Mouse (Mus musculus) limb, embryonic 14.5 days (tissue): ENCODE data around the gene Psat1. TPM values are rescaled to one million over a fixed set of nuclear protein-coding genes. Genes with fewer than 3 reads are reported as not detected.

ENCODE experiments used
- ATAC-seq: fragments of 200-750 bp; cut with Nextera tagmentation; 2 replicates; pipeline ENCODE4 v1.8.0; 2017; ENCODE audit warnings: low read depth, moderate number of reproducible peaks, moderate TSS enrichment; ENCODE audit not compliant: low FRiP score
- DNase-seq: peaks from one replicate; pipeline ENCODE4 v3.0.0-alpha.2; 2015; ENCODE audit warnings: low spot score
- H3K27ac ChIP-seq: fragments of 300-500 bp; sonication (generic); replicated peaks from 2 replicates; pipeline ENCODE4 v1.5.1; 2014; ENCODE audit warnings: low read depth, mild to moderate bottlenecking, low read length, moderate library complexity, mixed read lengths
- H3K27me3 ChIP-seq: fragments of 300-500 bp; sonication (generic); 2 replicates; pipeline ENCODE4 v1.6.1; 2014; ENCODE audit warnings: low read length, mixed read lengths; ENCODE audit not compliant: control insufficient read depth, insufficient read depth
- H3K36me3 ChIP-seq: fragments of 300-500 bp; sonication (generic); 2 replicates; pipeline ENCODE4 v1.6.1; 2014; ENCODE audit warnings: mild to moderate bottlenecking, low read length, moderate library complexity, mixed read lengths; ENCODE audit not compliant: control insufficient read depth, insufficient read depth
- H3K4me1 ChIP-seq: fragments of 300-500 bp; sonication (generic); 2 replicates; pipeline ENCODE4 v1.6.1; 2014; ENCODE audit warnings: antibody characterized with exemption, low read length, mixed read lengths; ENCODE audit not compliant: control insufficient read depth, insufficient read depth
- H3K4me2 ChIP-seq: fragments of 300-500 bp; sonication (generic); replicated peaks from 2 replicates; pipeline ENCODE4 v1.6.1; 2014; ENCODE audit warnings: low read depth, mild to moderate bottlenecking, low read length, moderate library complexity; ENCODE audit not compliant: severe bottlenecking
- H3K4me3 ChIP-seq: fragments of 300-500 bp; sonication (generic); replicated peaks from 2 replicates; pipeline ENCODE4 v1.5.1; 2014; ENCODE audit warnings: low read length
- H3K9ac ChIP-seq: fragments of 300-500 bp; sonication (generic); 2 replicates; pipeline ENCODE4 v1.6.1; 2014; ENCODE audit warnings: mild to moderate bottlenecking, low read depth, low read length, moderate library complexity; ENCODE audit not compliant: severe bottlenecking
- H3K9me3 ChIP-seq: fragments of 300-500 bp; sonication (generic); 2 replicates; pipeline ENCODE4 v1.6.1; 2016; ENCODE audit warnings: low read length; ENCODE audit not compliant: control insufficient read depth
- POLR2A ChIP-seq: fragments of 200-500 bp; IDR thresholded peaks from 2 replicates; pipeline ENCODE4 v1.8.0; 2012; ENCODE audit warnings: inconsistent platforms, mild to moderate bottlenecking, moderate library complexity, borderline replicate concordance; ENCODE audit not compliant: insufficient read depth, insufficient read length; ENCODE audit errors: extremely low read depth
- WGBS: fragments of 180-500 bp; shearing (Covaris S2); extraction: QIAGEN DNeasy Blood & Tissue Kit; methylation state at CpG from one replicate; pipeline ENCODE4 v1.1.7; 2014; 5-methylcytosine and 5-hydroxymethylcytosine counted together
- polyA plus RNA-seq, 2 experiments: library from polyadenylated mRNA; depleted of rRNA in 1 of 2; stranded (reverse) in 1 of 2; unstranded in 1 of 2; fragments of >200 nt; fragmentation: Nextera tagmentation in 1 of 2; extraction: Ambion mirVana in 1 of 2; gene quantifications; 2 replicates each; pipeline versions ENCODE4 v1.2.1 to v1.2.3; 2012 to 2014

Gene Psat1
- polyA plus RNA-seq, 2 experiments: 71.5 to 119 TPM

DNA sequence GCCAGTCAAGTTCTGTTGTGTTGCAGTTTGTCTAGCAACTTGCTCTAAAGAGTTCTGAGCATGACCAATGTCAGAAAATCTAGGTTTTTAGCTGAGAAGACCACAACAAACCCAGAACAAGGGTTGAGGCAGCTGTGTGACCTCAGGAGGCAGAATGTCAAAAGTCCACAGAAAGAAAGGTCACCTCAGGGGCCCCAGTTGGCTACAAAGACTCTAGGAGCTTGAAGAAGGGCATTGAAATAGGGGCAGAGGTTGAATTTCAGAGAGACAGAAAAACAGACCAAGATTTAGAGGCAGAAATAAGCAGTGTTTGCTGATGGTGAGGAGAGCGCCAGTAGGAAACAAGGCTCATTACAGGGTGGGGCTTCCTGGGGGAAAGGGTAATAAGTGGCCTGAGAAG is 81.0 kb downstream of the Psat1 start:
- Histone ChIP-seq H3K4me1 (no peaks in the 10 kb centered on the region), H3K36me3 (no peaks in the 10 kb centered on the region), H3K9ac (no peak overlapping the region), H3K27ac (no peak overlapping the region), H3K9me3 (no peaks in the 10 kb centered on the region), H3K4me2 (no peak overlapping the region), H3K4me3 (no peak overlapping the region), H3K27me3 (no peaks in the 10 kb centered on the region)
- WGBS: 92% methylated on average over 1 of the region's 1 CpGs
- TF ChIP-seq POLR2A: no peak
- ATAC-seq (no peak), DNase-seq (no peak)

DNA sequence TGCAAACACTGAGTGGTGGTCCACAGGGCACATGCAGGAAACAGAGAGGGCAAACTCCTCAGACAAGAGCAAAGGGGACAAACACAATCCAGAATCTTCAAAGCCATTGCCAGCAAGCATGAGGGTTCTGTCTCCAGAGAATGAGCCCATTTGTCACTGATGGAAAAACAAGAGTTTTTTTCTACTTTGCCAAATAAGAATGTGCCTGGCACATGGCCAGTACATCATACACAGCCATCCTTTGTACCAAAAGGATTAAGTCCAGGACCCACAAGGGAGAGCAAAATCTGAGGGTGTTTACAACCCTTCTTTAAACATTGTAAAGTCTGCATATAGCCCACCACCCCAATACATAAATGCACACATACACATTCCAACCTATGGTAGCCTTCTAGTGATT is 81.7 kb downstream of the Psat1 start:
- H3K9me3 ChIP-seq: no peaks in the 10 kb centered on the region
- no peak overlapping the region for H3K4me2 ChIP-seq
- no peak overlapping the region for H3K27ac ChIP-seq
- H3K27me3 ChIP-seq: no peaks in the 10 kb centered on the region
- H3K4me3 ChIP-seq: no peak overlapping the region
- DNase-seq: peak; percentile 23
- no peak for TF ChIP-seq POLR2A
- H3K36me3 ChIP-seq: no peaks in the 10 kb centered on the region
- ATAC-seq: no peak
- H3K9ac ChIP-seq: no peak overlapping the region
- no peaks in the 10 kb centered on the region for H3K4me1 ChIP-seq

DNA sequence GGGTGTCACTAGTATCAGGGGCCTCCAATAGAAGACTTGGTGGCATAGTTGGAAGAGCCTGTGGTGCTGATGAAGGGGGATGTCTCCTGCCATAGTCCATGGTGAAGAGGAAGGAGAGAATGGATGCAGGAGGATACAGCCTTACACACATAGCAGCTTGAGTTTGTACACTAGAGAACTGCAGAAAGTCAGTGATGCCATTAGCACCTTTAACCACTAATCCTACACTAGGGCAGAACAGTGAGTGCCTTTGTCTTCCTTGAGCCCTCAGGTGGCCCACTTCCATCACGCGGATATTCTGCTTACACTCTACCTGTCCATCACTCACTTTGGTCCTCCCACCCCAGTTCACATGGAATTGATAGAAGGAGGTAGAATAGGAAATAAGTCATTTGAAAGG is 83.0 kb downstream of the Psat1 start:
- Histone ChIP-seq H3K9ac (no peak overlapping the region), H3K4me3 (no peak overlapping the region), H3K4me1 (no peaks in the 10 kb centered on the region), H3K27ac (no peak overlapping the region), H3K4me2 (no peak overlapping the region), H3K36me3 (no peaks in the 10 kb centered on the region), H3K27me3 (no peaks in the 10 kb centered on the region), H3K9me3 (no peaks in the 10 kb centered on the region)
- no peak for TF ChIP-seq POLR2A
- 78% methylated on average over 2 of the region's 2 CpGs for WGBS
- DNase-seq: no peak
- ATAC-seq: no peak

DNA sequence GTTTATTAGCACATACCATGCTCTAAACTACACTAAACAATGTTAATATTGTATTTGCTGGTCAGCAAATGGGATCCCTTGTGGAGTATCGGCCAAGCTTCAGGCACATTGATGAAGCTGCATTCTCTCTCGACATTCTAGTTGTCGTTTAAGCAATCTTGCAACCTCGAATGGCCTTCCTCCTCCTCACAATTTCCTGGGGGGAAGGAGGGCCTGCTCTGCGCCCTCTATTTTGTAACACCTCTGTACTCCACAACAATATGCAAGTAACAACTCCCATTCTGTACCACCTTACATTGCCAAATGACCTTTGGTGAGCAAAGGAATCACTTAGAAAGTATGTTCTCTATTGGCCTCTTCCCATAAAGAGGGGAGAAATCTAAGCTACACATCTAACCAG is 91.8 kb downstream of the Psat1 start:
- Histone ChIP-seq H3K27me3 (no peaks in the 10 kb centered on the region), H3K9ac (no peak overlapping the region), H3K4me3 (no peak overlapping the region), H3K4me1 (no peaks in the 10 kb centered on the region), H3K9me3 (no peaks in the 10 kb centered on the region), H3K4me2 (no peak overlapping the region), H3K36me3 (no peaks in the 10 kb centered on the region), H3K27ac (no peak overlapping the region)
- TF ChIP-seq POLR2A: no peak
- ATAC-seq (no peak), DNase-seq (no peak)
- WGBS: 86% methylated on average over 5 of the region's 5 CpGs

Other genes starting within 250 kb of the Psat1 start
- gene Cep78, start 37.7 kb upstream of the Psat1 start, polyA plus RNA-seq (2012; rRNA removed): 13.9 and 16.0 TPM in 2 replicates
- gene Cep78, start 37.7 kb upstream of the Psat1 start, polyA plus RNA-seq (2014; fragmentation: Nextera tagmentation; extraction: Ambion mirVana): 22.5 and 25.3 TPM in 2 replicates
- gene Gnaq, start 185.5 kb upstream of the Psat1 start, polyA plus RNA-seq (2012; rRNA removed): 22.8 and 23.4 TPM in 2 replicates
- gene Gnaq, start 185.5 kb upstream of the Psat1 start, polyA plus RNA-seq (2014; fragmentation: Nextera tagmentation; extraction: Ambion mirVana): 16.6 and 18.2 TPM in 2 replicates